Mouse (Mus musculus) cerebellum, adult 2 months (tissue): ENCODE data around the gene Prkag2.

Experiments used
- CTCF ChIP-seq: fragments of 200-500 bp; IDR thresholded peaks from 2 replicates; pipeline ENCODE4 v1.5.1; 2011; ENCODE audit warnings: low read depth, mild to moderate bottlenecking, control low read depth, low read length, moderate library complexity, borderline replicate concordance; ENCODE audit not compliant: insufficient read depth
- POLR2A ChIP-seq: fragments of 200-500 bp; IDR thresholded peaks from 2 replicates; pipeline ENCODE4 v1.6.1; 2011; ENCODE audit warnings: low read length, control low read depth, borderline replicate concordance; ENCODE audit not compliant: insufficient read depth

GRCm38 (mm10) chr5:24877836-24878624 lies 222.4 kb downstream of the Prkag2 start:
- TF ChIP-seq CTCF (no peak), POLR2A (no peak)
